Comparison of ENCODE assay signal across 29 mouse cellular contexts in genomic region chr12:91776342-91776741, GRCm38 (mm10). TPM values are rescaled to one million over a fixed set of nuclear protein-coding genes. Genes with fewer than 3 reads are reported as not detected.
A peak's percentile ranks its signal among the peaks of the same experiment; 100 is the strongest.
DNase-seq lines count a peak whose midpoint lies in the region; ATAC-seq and TF ChIP-seq lines count a peak whose summit lies in the region.
"Had no signal": no experiment of that assay in that cellular context is flagged by ENCODE, and none has a peak within 500 bp of the region (broad histone marks: within the 10 kb centered on the region; RNA-seq: fewer than 3 reads in every experiment).

No protein-coding gene starts in this region.

- no peaks in the 10 kb centered on the region for H3K79me2 ChIP-seq in CH12.LX (replicated peaks; ENCODE audit: control insufficient read depth, extremely low read depth, insufficient read depth, poor library complexity, severe bottlenecking)

- TF ChIP-seq CTCF in CH12.LX (conservative IDR thresholded peaks at IDR 0.05 in 1 of 2, IDR thresholded peaks at IDR 0.05 in 1 of 2; ENCODE audit: low read depth in 2 of 2, low read length in 2 of 2) = no peak

- intact Hi-C loops in left cerebral cortex, postnatal 10 days (cut with DNase I) = no loop called here

- no peak for TF ChIP-seq EP300 in CH12.LX (IDR thresholded peaks at IDR 0.05; ENCODE audit: low read length)

- H3K27me3 ChIP-seq in hindbrain, embryonic 15.5 days = 0 out of 2 replicates have a peak, but pooled peaks cover 3% of the 10 kb centered on the region
- peaks cover 25% of the 10 kb centered on the region for H3K27me3 ChIP-seq in hindbrain, embryonic 10.5 days (ENCODE audit: insufficient read depth, poor library complexity, severe bottlenecking)
- H3K27me3 ChIP-seq in CH12.LX (replicated peaks) = peaks cover 21% of the 10 kb centered on the region
- H3K27me3 ChIP-seq: forebrain, embryonic 15.5 days had no signal

- no peak for DNase-seq in hindbrain, embryonic 10.5 days (ENCODE audit: low spot score)
- peak; percentile 52 for DNase-seq in lung, postnatal 10 days
- DNase-seq in lung, postnatal 14 days = no peak
- no peak for DNase-seq in CH12.LX (ENCODE audit: extremely low read depth)
- peak; percentile 27 to 51 for DNase-seq in lung, postnatal 4 days
- no peak for DNase-seq in left cerebral cortex, postnatal 10 days (ENCODE audit: extremely low spot score in 1 of 2, low spot score in 2 of 2)
- DNase-seq: adrenal gland, postnatal 25 days; B cell, adult 2 months; cerebellum, adult 11-12 months; cerebellum, adult 9-11 months; heart, postnatal 10 days; kidney, adult 9 months; kidney, postnatal 14 days; left cerebral cortex, postnatal 4 days; lung, embryonic 14.5 days; right cerebral cortex, postnatal 4 days; thymus, adult 18-20 months; thymus, postnatal 25 days had no signal

- ATAC-seq in hindbrain, embryonic 15.5 days (ENCODE audit: low FRiP score, low read depth) = no peak
- ATAC-seq: activated CD4-positive, CD25-positive, alpha-beta regulatory T cell, adult 4 months; forebrain, embryonic 15.5 days; intestine, postnatal 0 days; midbrain, embryonic 13.5 days had no signal

- in situ Hi-C loops in CH12.LX (cut with MboI; ENCODE audit: low pct_ligation_motif_present, low pct_unique_long_range_greater_than_20kb, low sequenced_read_pairs) = loop anchor here (25.0 kb wide), 1 partner anchor 364 kb away; no protein-coding TSS in a partner anchor

- H3K4me3 ChIP-seq in hindbrain, embryonic 15.5 days = no peak overlapping the region
- no peak overlapping the region for H3K4me3 ChIP-seq in hindbrain, embryonic 10.5 days
- H3K4me3 ChIP-seq in CH12.LX (replicated peaks in 1 of 3; ENCODE audit: low read depth in 2 of 3, low read length in 2 of 3, poor library complexity in 1 of 3) = no peak overlapping the region
- H3K4me3 ChIP-seq: embryonic facial prominence, embryonic 13.5 days; forebrain, embryonic 10.5 days; forebrain, embryonic 15.5 days; heart, embryonic 13.5 days; left cerebral cortex, adult 2 months; midbrain, embryonic 13.5 days had no signal

- peaks cover 25% of the 10 kb centered on the region for H3K4me1 ChIP-seq in hindbrain, embryonic 15.5 days (replicated peaks)
- peaks cover 25% of the 10 kb centered on the region for H3K4me1 ChIP-seq in hindbrain, embryonic 10.5 days (replicated peaks)
- H3K4me1 ChIP-seq in CH12.LX (ENCODE audit: control insufficient read depth in 1 of 2, insufficient read depth in 2 of 2) = peaks cover 2 to 6% of the 10 kb centered on the region in 2 experiments; a peak in 2 of 4 replicates

- 0 out of 2 replicates have a peak overlapping the region, but pooled peaks have one; percentile 6 for H3K4me2 ChIP-seq in hindbrain, embryonic 15.5 days
- no peak overlapping the region for H3K4me2 ChIP-seq in CH12.LX (ENCODE audit: insufficient read depth, low read depth, poor library complexity, severe bottlenecking)
- H3K4me2 ChIP-seq: embryonic facial prominence, embryonic 13.5 days; forebrain, embryonic 15.5 days; heart, embryonic 13.5 days; lung, embryonic 14.5 days had no signal

- no peak for TF ChIP-seq POLR2A in CH12.LX (IDR thresholded peaks at IDR 0.05; ENCODE audit: low read depth, low read length)

- no peak overlapping the region for H3K9ac ChIP-seq in hindbrain, embryonic 15.5 days
- no peak overlapping the region for H3K9ac ChIP-seq in CH12.LX (ENCODE audit: insufficient read depth, low read depth)
- H3K9ac ChIP-seq: embryonic facial prominence, embryonic 13.5 days; forebrain, embryonic 15.5 days; heart, embryonic 13.5 days; liver, embryonic 14.5 days; lung, embryonic 14.5 days; midbrain, embryonic 13.5 days had no signal

- TF ChIP-seq RAD21 in CH12.LX (IDR thresholded peaks at IDR 0.05; ENCODE audit: low read depth, low read length) = no peak

- H3K27ac ChIP-seq in hindbrain, embryonic 15.5 days (replicated peaks) = no peak overlapping the region
- H3K27ac ChIP-seq in hindbrain, embryonic 10.5 days = no peak overlapping the region
- no peak overlapping the region for H3K27ac ChIP-seq in CH12.LX (ENCODE audit: insufficient read depth, low read depth)
- H3K27ac ChIP-seq: embryonic facial prominence, embryonic 13.5 days; forebrain, embryonic 10.5 days; forebrain, embryonic 15.5 days; heart, embryonic 13.5 days; left cerebral cortex, adult 2 months; liver, embryonic 14.5 days; midbrain, embryonic 13.5 days; stomach, postnatal 0 days had no signal

- no peaks in the 10 kb centered on the region for H3K36me3 ChIP-seq in hindbrain, embryonic 15.5 days
- no peaks in the 10 kb centered on the region for H3K36me3 ChIP-seq in hindbrain, embryonic 10.5 days
- no peaks in the 10 kb centered on the region for H3K36me3 ChIP-seq in CH12.LX (replicated peaks in 1 of 2; ENCODE audit: control insufficient read depth in 1 of 2, insufficient read depth in 1 of 2, low read length in 1 of 2)
- H3K36me3 ChIP-seq: embryonic facial prominence, embryonic 13.5 days; forebrain, embryonic 15.5 days; heart, embryonic 13.5 days; midbrain, embryonic 13.5 days had no signal

- 90% methylated on average over 5 of the region's 5 CpGs for WGBS in hindbrain, embryonic 15.5 days
- WGBS in hindbrain, embryonic 10.5 days = 86% methylated on average over 5 of the region's 5 CpGs

- dilution Hi-C loops in CH12.LX (cut with MboI; ENCODE audit: extremely low pct_ligation_motif_present, extremely low pct_unique_long_range_greater_than_20kb, low sequenced_read_pairs) = no loop called here

- no peaks in the 10 kb centered on the region for H3K9me3 ChIP-seq in hindbrain, embryonic 15.5 days
- no peaks in the 10 kb centered on the region for H3K9me3 ChIP-seq in hindbrain, embryonic 10.5 days
- peaks cover 2% of the 10 kb centered on the region for H3K9me3 ChIP-seq in CH12.LX (replicated peaks; ENCODE audit: low read length)
- H3K9me3 ChIP-seq: embryonic facial prominence, embryonic 13.5 days; forebrain, embryonic 10.5 days; forebrain, embryonic 15.5 days; heart, embryonic 13.5 days; midbrain, embryonic 13.5 days had no signal

TF ChIP-seq in CH12.LX, 34 proteins besides CTCF, POLR2A, EP300 and RAD21:
- TF ChIP-seq CHD2 (IDR thresholded peaks at IDR 0.05; ENCODE audit: low read length) (no peak), ZNF384 (IDR thresholded peaks at IDR 0.05; ENCODE audit: low read depth, low read length) (0 out of 2 replicates have a peak, but pooled peaks have one; percentile 20)
TF ChIP-seq in CH12.LX: peak in this region for 1.

RNA-seq across cellular contexts. Expression of gene Ston2, which starts 11.8 kb away (rescaled TPM):
- 6.7 and 7.1 TPM in 2 replicates for polyA plus RNA-seq in hindbrain, embryonic 15.5 days (2015; fragmentation: Nextera tagmentation; extraction: Ambion mirVana)
- 9.2 and 9.4 TPM in 2 replicates for polyA plus RNA-seq in hindbrain, embryonic 10.5 days (2016; fragmentation: Nextera tagmentation; extraction: Ambion mirVana)
- 0.29 and 0.34 TPM in 2 replicates for total RNA-seq in CH12.LX (2012; rRNA removed)
- not detected in 2 replicates for total RNA-seq in CH12.LX (2014; rRNA removed)
- 0.21 TPM in 1 of 2 replicates, not detected in the other for polyA plus RNA-seq in CH12.LX (2012; ENCODE audit: insufficient read length, low read depth)
- total RNA-seq in left cerebral cortex, postnatal 10 days (2021) = 10 to 100 TPM; 13.9 to 15.6 TPM

Comparison
In these comparisons a context has a peak if more than half of its experiments do, and no peak if none do; other contexts are left out.
1. DNase-seq: peak in lung, postnatal 10 days (single experiment) and lung, postnatal 4 days (2 of 2); none in hindbrain, embryonic 10.5 days (single experiment), lung, postnatal 14 days (single experiment), CH12.LX (single experiment) and left cerebral cortex, postnatal 10 days (0 of 2).